Mouse (Mus musculus) C2C12 (cell line): ENCODE results near the gene Emc6. TPM values are rescaled to one million over a fixed set of nuclear protein-coding genes. Genes with fewer than 3 reads are reported as not detected.

Experiments
- H3K27me3 ChIP-seq: one replicate; pipeline ENCODE4 v1.6.1; 2011; ENCODE audit not compliant: control insufficient read depth, insufficient read depth, insufficient read length
- H3K36me3 ChIP-seq: one replicate; pipeline ENCODE4 v1.6.1; 2011; ENCODE audit not compliant: control insufficient read depth, insufficient read depth
- H3K4me3 ChIP-seq: one replicate; pipeline ENCODE4 v1.5.1; 2011; ENCODE audit warnings: mild to moderate bottlenecking, control low read depth; ENCODE audit not compliant: poor library complexity, insufficient read depth, severe bottlenecking
- H3K79me2 ChIP-seq: one replicate; pipeline ENCODE4 v1.6.1; 2011; ENCODE audit not compliant: control insufficient read depth, insufficient read depth
- H3K79me3 ChIP-seq: one replicate; pipeline ENCODE4 v1.6.1; 2011; ENCODE audit warnings: low read depth, control low read depth
- H3ac ChIP-seq: one replicate; pipeline ENCODE3; 2011; ENCODE audit warnings: low read depth; ENCODE audit not compliant: control insufficient read depth, insufficient read length
- CEBPB ChIP-seq: IDR thresholded peaks from one replicate; pipeline ENCODE4 v1.6.1; 2011; ENCODE audit warnings: low read depth, mild to moderate bottlenecking, control low read depth, moderate library complexity
- CTCF ChIP-seq: IDR thresholded peaks from one replicate; pipeline ENCODE4 v1.5.1; 2011; ENCODE audit not compliant: control insufficient read depth, insufficient read depth, insufficient read length
- FOSL1 ChIP-seq: IDR thresholded peaks from one replicate; pipeline ENCODE4 v1.8.0; 2011; ENCODE audit warnings: mild to moderate bottlenecking, low read length; ENCODE audit not compliant: poor library complexity, insufficient read depth, severe bottlenecking
- MAX ChIP-seq: IDR thresholded peaks from one replicate; pipeline ENCODE4 v1.6.1; 2011; ENCODE audit warnings: mild to moderate bottlenecking, control low read depth
- MYOD1 ChIP-seq: IDR thresholded peaks from one replicate; pipeline ENCODE4 v1.6.1; 2011; ENCODE audit warnings: low read depth; ENCODE audit not compliant: control insufficient read depth, insufficient read length
- MYOG ChIP-seq: IDR thresholded peaks from one replicate; pipeline ENCODE4 v1.6.1; 2011; ENCODE audit not compliant: control insufficient read depth, insufficient read length; ENCODE audit errors: extremely low read depth
- USF1 ChIP-seq: IDR thresholded peaks from one replicate; pipeline ENCODE4 v1.6.1; 2011; ENCODE audit warnings: low read depth, mild to moderate bottlenecking, control low read depth, moderate library complexity
- polyA plus RNA-seq: library from polyadenylated mRNA; unstranded; fragments of >200 nt; fragmentation: generic; extraction: Trizol; gene quantifications from one replicate; pipeline ENCODE4 v1.2.1, GENCODE M21; 2012; ENCODE audit warnings: missing spikeins

The Emc6 gene
- polyA plus RNA-seq, 1 experiment = 71.6 TPM

- TF ChIP-seq CTCF = no peak
- no peak for TF ChIP-seq USF1
- TF ChIP-seq MAX = no peak
- H3K79me3 ChIP-seq = no peaks in the 10 kb centered on the region
- H3K36me3 ChIP-seq = peaks cover 16% of the 10 kb centered on the region
- H3K79me2 ChIP-seq = no peaks in the 10 kb centered on the region
- H3K4me3 ChIP-seq = no peak overlapping the region
- H3ac ChIP-seq = no peak overlapping the region
- no peaks in the 10 kb centered on the region for H3K27me3 ChIP-seq
These were observed 10.4 kb upstream of the Emc6 start for GRCm38 (mm10) chr11:73187231-73187630.

GRCm38 (mm10) chr11:73185872-73186615 is 9.2 kb upstream of the Emc6 start:
- peaks cover 21% of the 10 kb centered on the region for H3K36me3 ChIP-seq
- no peaks in the 10 kb centered on the region for H3K79me3 ChIP-seq
- H3K79me2 ChIP-seq = no peaks in the 10 kb centered on the region
- no peak overlapping the region for H3K4me3 ChIP-seq
- H3K27me3 ChIP-seq = no peaks in the 10 kb centered on the region
- H3ac ChIP-seq = no peak overlapping the region
- TF ChIP-seq CTCF = no peak
- no peak for TF ChIP-seq FOSL1
- no peak for TF ChIP-seq MYOG
- TF ChIP-seq MYOD1 = no peak
- no peak for TF ChIP-seq CEBPB
- no peak for TF ChIP-seq MAX
- no peak for TF ChIP-seq USF1

GRCm38 (mm10) chr11:73177895-73178294 is 1.1 kb upstream of the Emc6 start:
- H3K27me3 ChIP-seq = no peaks in the 10 kb centered on the region
- peaks cover 45% of the 10 kb centered on the region for H3K36me3 ChIP-seq
- H3K79me3 ChIP-seq = peaks cover 63% of the 10 kb centered on the region
- peak overlapping the region; percentile 99 for H3K4me3 ChIP-seq
- H3ac ChIP-seq = peak overlapping the region; percentile 77
- TF ChIP-seq MYOD1 (no peak), MAX (no peak), FOSL1 (no peak), MYOG (no peak), CEBPB (no peak), USF1 (no peak), CTCF (no peak)
- H3K79me2 ChIP-seq = peaks cover 81% of the 10 kb centered on the region

GRCm38 (mm10) chr11:73177509-73177875 is 655 bp upstream of the Emc6 start:
- peaks cover 45% of the 10 kb centered on the region for H3K36me3 ChIP-seq
- no peak for TF ChIP-seq FOSL1
- TF ChIP-seq MYOD1 = no peak
- TF ChIP-seq CEBPB = no peak
- no peak for TF ChIP-seq MYOG
- no peak for TF ChIP-seq CTCF
- no peak for TF ChIP-seq USF1
- TF ChIP-seq MAX = no peak
- peaks cover 85% of the 10 kb centered on the region for H3K79me2 ChIP-seq
- H3K27me3 ChIP-seq = no peaks in the 10 kb centered on the region
- H3K4me3 ChIP-seq = peak overlapping the region; percentile 99
- peak overlapping the region; percentile 88 for H3ac ChIP-seq
- peaks cover 67% of the 10 kb centered on the region for H3K79me3 ChIP-seq

- H3ac ChIP-seq = peak overlapping the region; percentile 100
- H3K36me3 ChIP-seq = peaks cover 45% of the 10 kb centered on the region
- no peak for TF ChIP-seq USF1
- no peak for TF ChIP-seq FOSL1
- TF ChIP-seq CTCF = no peak
- peak; percentile 8 for TF ChIP-seq MAX
- TF ChIP-seq MYOG = no peak
- TF ChIP-seq MYOD1 = no peak
- TF ChIP-seq CEBPB = no peak
- H3K27me3 ChIP-seq = no peaks in the 10 kb centered on the region
- H3K4me3 ChIP-seq = peak overlapping the region; percentile 99
- H3K79me2 ChIP-seq = peaks cover 98% of the 10 kb centered on the region
- H3K79me3 ChIP-seq = peaks cover 76% of the 10 kb centered on the region
These were observed 651 bp downstream of the Emc6 start for GRCm38 (mm10) chr11:73176186-73176585.

GRCm38 (mm10) chr11:73175612-73176011 is 1.2 kb downstream of the Emc6 start:
- TF ChIP-seq MAX (no peak), FOSL1 (no peak), USF1 (no peak), MYOD1 (no peak), MYOG (no peak), CEBPB (no peak), CTCF (no peak)
- H3K79me2 ChIP-seq = peaks cover 97% of the 10 kb centered on the region
- H3ac ChIP-seq = peak overlapping the region; percentile 100
- H3K27me3 ChIP-seq = no peaks in the 10 kb centered on the region
- peaks cover 76% of the 10 kb centered on the region for H3K79me3 ChIP-seq
- H3K4me3 ChIP-seq = peak overlapping the region; percentile 99
- H3K36me3 ChIP-seq = peaks cover 46% of the 10 kb centered on the region
